Mouse (Mus musculus): ENCODE data around the gene Pbx1. TPM values are rescaled to one million over a fixed set of nuclear protein-coding genes. Genes with fewer than 3 reads are reported as not detected.

Gene Pbx1
- total RNA-seq, 2 experiments from 2014 or later, result 117 to 118 TPM

DNA sequence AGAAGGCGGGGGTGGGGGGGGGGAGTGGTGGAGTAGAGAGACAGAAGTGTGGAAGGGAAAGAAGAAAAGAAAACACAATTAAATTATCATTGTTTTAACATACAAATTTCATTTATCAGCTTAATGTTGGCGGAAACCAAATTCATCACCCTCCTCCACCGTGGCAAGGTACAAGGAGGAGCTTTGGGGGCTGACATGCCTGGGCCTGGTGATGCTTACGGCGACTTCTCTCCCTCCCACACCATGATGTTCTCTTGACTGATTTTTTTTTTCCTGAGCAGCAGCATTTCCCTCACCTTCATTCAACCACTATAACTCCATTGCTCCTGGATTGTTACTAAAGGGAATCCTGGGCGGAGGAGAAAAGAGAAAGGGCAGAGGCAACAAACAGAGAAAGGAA, 89.8 kb downstream of the Pbx1 start:
- DNase-seq, result no peak

DNA sequence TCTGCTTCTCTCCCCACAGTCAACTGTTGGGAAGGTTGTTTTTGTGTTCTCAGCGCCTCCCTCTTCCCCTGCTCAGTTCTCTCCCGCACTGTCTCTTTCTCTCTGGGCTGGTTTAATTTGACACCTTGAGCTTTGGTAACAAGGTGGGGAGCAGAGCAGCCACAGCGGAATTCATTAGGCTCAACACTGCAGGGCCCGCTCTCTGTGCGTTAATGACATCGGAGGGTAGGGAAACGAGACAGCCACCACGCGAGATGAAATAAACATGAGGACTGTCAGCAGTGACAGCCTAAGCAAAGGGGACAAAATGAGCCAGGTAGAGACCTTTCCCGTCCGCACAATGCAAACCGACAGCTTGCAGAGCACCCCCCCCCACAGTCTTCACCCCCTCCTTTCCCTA, 90.2 kb downstream of the Pbx1 start:
- no peak for DNase-seq

DNA sequence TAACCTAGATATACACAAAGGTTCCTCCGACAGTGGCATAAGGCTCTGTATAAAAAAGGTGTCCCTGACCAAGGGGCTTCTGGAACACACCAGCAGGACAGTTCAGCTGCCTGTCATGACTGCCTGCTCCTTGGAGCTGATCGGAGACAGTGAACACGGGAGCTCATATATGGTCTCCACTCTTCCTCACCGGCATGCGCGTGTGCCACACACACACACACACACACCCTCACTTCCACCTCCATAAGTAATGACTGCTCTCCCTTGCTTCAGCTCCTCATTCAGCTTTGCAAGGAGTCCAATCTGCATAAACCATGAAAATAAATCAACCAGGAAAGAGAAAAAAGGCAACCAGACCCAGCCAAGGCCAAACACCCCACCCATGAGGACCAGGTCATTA, 90.7 kb downstream of the Pbx1 start:
- no peak for DNase-seq

DNA sequence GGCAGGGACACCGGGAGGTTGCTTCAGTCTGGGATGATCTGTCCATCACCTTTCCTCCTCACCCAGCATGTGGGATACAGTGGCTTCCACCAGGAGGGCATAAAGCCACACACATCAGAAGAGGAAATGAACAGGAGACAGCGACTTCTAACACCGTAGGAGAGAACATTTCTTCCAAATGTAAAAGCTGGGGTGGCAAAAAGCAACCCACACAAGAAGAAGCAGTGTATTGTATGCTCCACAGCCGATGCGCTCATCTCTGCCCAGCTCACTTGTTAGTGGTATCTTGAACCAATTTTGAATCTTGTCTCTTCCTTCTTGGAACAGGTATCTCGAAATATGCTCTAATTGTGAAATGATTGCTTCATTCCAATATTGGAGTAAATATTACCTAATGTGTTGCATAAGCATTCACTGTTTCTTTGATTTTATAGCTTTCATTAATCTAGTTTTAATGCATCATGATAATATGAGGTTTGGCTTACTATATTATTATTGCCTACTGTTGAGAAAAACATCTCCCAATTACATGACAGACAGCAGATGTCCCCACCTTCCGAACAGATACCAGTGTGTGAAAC, 95.7 kb downstream of the Pbx1 start:
- no peak for DNase-seq

DNA sequence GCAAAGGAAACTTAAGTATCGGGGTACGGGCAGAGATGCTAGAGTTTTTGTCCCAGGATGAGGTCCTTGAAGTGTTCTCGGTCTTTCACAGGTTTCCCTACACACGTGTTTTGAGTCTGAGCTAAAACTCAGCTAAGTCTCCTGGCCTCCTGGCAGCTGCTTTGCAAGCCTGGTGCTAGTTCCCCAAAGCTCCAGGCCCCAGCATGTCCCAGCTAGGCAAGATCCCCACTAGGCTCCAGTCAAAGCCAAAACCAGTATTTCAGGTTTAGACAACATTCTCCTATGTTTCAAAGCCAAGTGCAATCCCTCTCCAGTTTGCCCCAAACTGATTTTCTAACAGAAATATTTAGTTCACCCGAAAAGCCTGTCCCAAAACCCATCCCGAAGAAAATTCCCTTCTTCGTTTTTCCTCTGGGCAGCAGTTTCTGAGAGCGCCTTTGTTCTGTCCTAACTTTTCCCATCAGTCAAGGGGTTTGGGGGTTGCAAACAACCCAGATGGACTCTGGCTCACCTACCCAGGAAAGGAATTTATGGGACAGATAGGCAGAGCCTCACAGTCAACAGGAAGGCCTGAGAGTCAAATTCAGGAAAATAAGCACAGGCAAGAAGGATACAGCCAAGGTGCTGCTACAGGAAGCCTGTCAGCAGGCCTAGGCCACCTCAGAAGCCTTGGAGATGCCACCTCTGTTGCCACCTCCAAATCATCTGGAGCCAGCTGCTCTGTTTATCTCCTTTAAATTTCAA, 97.1 kb downstream of the Pbx1 start:
- no peak for DNase-seq

DNA sequence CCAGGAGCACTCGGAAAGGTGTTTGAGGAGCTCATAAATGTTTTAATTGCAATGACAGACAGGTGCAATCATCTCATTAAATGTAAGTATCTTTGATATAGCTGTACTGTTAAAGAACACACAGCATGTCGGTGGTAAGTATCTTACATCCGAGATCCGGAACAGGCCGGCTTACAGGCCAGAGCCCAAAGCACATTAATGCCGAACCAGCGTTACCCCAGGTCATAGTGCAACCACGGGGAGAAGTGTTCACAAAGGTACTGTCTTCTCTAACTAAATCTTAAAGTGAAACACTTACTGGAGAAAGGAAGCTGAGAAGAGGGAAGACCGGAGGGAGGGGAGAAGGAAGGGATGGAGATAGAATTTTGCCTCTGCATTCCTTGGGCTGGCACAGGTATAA, 100.0 kb downstream of the Pbx1 start:
- no peak for DNase-seq

DNA sequence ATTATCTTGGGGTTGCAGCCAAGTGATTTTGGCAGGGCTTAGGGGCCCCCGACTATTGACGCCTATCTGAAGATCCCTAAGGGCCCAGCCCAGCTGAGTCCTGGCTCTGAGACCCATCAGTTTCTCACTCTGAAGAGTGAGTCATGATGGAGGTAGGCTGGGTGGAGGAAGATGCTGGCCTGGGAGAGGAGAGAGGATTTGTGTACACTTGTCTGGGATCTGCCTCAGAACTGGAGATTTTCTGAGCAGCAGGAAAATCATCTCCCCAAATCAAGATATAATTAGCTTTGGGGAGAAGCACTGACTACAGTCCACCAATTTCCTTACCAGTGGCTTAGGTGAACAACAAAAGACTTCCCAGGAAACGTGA, 103.8 kb downstream of the Pbx1 start:
- no peak for DNase-seq

DNA sequence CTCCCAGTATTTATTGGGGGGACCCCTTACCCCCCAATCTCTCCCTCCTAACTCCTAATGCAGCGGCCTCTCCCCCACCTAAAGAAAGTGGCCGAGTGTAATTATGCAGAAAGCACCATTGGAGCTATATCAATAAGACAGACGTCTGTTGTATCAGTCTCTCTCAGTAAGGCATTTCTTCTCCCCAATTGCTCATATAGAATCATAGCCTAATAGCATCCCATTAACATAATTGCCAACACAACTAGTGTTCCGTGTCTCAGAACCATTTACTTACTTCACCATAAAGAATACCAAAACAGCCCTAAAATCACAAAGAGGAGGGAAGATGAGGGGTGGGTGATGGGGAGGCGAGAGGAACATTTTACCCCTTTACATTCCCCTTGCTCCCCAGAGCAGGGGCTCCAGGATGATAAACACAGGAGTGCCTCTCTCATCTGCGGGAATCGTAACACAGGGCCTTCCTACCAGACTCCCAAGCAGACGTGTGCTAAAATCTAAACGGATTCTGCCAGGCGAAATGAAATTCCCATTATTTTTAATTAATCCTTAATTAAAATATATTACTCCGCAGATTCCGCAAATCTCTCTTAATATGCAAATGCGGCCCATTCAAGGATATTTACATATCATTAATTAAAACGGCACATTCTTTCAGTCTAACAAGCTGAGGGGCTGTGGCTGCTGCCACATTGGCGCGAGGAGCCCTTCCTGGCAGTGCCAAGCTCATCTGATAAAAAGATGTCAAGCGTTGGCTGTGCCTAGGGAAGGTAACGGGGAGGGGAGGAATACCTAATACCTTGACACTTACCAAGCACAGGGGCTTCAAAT, 104.5 kb downstream of the Pbx1 start:
- no peak for DNase-seq

DNA sequence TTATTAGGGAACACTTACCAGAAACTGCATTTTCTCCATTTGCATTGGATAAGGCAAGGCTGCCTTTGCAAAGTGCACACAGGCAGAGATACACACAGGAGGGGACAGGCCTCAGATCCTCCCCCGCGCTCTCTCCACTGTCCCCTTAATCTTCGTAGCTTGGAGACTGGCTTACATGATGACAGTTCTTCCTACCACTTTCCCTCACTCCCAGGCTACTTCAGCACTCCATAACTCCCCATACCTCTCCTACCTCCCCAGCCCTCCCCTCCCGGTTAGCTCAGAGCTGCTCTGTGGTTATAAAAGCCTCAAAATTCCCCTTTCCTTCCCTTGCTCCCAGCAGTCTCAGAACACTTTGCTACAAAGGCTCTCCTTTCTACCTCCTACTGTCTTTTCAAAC, 106.3 kb downstream of the Pbx1 start:
- DNase-seq, result no peak

DNA sequence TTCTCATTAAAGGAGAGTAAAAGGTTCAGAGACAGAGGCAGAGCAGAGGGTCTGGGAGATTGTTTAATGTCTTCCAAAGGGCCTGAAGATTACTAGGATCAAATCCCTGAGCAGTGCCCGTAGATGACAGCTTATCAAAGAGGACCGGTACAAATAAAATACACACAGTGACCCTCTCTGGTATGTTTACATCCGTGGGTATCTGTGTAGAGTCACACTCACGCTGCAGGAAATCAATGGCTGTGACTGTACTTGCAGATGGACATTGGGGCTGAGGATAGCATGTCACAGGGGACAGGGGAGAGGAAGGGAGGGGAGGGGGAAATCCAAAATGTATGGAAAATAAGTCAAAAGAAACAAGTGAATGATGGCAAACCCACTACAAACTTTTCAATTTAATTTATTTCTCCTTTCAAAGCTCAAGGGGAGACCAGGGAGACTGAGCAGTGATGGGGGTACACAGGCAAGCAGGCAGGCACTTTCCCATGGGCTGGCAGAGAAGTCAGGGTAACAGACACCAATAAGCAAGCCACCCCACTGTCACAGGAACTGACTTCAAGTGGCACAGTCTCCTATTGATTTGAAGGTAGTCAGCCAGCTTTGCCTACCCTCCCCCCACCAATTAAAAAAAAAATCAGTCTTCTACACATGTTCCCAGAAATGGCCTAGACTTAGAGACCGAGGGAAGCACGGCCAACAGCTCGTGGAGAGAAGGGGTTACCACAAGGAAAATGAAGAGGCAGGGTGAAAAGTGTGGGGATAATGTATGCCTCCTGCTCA, 107.6 kb downstream of the Pbx1 start:
- DNase-seq, result no peak

DNA sequence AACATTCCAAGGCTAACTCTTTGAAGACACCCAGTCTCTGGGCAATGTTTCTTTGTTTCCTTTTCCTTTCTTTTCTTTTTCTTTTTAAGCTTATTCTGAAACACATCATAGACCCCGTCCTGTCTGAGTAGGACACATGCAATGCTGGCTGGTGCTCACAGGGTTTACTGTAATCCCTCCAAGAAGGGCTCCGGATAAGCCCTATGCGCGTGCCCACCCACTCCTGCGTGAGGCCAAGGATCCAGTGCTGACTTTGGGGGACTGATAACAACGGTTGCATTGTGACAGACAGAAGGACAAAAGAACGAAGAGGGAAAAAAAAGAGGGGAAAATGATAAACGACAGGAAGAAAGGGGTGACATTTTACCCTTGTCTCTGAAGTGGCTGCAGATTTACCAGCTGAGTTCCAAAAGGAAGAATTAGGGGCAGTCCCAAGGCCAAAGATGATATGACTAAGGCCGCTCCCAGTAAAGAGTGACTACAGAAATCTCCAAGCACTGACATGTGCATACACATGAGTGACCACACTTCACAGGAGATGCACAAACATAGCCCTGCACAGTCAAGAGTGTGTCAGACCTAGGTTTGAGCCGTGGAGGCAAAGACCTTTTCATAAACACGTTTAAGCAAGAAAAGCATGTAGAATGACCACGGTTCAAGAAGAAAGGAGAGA, 108.5 kb downstream of the Pbx1 start:
- DNase-seq, result no peak

DNA sequence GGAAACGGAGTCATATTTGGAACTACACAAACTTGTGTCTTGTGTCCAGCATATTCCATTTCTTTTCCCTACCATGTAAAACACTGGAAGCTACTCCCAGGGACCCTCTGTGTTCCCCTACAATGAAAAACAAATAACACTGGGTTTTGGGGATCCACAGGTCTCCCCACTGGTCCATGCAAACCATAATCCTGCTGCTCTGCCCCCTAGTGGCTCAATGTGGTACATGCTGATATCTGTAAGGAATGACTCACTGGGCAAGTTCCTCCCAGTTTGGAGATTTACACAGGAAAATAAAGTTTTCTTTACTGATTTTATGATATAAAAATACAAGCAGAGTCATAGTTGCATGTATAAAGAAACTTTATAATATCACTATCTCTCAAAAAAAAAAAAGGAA, 109.2 kb downstream of the Pbx1 start:
- no peak for DNase-seq

DNA sequence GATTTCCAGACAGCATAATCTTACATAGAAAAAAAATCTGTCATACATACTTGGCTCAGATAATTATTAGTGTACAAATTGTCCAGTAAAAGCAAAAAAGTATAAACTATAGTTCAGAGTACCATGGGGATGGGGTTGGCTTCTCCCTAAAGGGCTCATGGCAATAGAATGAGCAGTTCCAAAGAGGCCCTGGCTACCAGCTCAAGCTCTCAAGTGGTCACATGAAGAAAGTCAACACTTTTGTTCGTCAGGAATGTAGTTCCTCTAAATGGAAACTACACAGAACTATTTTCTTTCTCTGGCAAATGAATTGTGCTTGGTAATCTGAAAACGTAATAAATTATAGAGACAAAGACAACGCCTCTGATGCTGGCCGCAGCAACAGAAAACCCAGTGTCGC, 112.4 kb downstream of the Pbx1 start:
- no peak for DNase-seq

DNA sequence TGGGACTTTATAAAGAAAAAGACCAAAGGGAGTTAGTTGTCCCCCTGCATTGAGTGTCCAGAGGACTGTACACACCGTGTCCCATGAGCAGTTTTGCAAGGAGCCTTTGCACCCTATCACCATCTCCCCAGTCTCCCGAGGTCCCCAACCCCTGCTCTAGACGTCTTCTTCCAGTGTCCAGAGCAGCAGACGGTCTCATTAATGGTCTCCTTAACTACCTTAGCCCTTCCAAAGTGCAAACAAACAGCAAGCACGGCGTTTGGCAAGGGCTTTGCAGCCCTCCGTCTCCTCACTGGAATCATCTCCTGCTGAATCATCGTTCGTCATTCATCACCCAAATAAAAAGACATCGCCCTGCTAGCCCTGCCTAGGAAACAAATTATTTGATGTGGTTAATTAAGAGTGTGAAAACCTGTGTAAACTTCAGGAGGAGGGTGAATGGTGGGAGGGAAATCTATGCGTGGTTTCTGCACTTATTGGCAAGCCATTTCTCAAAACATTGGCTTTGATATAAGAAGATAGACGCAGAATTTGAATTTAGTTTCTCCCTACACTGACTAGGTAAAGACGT, 113.1 kb downstream of the Pbx1 start:
- DNase-seq, result no peak

DNA sequence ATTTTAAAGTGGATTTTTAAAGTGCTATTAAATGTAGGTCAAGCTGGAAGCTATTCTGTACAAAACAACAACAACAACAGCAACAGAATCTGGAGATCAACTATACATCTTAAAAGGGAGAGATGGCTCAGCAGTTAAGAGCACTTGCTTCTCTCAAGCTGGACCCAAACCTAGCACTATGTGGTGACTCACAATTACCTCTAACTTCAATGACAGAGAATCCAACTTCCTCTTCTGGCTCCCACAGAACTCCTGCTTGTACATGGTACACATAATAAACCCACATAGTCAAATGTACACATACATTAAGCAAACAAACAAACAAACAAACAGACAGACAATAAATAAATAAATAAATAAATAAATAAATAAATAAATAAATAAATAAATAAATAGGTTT, 118.3 kb downstream of the Pbx1 start:
- no peak for DNase-seq

DNA sequence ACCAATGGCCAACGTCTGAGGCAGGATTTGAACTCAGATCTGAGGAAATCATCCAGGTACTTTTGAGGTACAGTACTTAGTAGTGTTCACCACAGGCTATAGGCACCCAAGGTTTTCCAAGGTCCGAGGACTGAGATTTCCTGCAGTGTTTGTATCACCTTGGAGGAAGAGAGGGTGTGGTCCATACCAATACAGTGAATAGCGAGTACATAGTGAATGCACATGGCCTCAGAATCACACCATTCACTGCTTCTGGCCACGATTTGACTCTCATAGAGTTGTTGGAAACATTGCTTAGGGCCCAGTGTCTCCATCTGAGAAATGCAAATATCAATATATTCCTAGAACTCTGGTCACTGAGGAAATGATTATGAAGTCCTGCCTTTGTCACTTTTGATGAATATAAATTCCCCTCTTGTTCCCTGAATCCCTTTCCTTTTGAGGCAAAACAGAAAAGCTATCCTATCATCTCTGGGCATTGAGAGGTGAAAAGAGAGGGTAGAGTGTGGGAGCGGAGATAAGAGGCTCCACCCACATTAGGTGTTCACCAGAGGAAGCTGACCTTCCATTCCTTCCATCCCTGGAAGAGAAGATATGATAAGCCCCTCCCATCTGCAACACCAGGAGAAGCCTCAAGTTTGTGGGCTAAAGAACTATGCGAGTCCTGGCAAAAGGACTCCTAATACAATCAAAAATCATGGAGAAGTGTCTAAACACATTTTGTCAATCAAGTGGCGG, 119.2 kb downstream of the Pbx1 start:
- DNase-seq, result no peak

DNA sequence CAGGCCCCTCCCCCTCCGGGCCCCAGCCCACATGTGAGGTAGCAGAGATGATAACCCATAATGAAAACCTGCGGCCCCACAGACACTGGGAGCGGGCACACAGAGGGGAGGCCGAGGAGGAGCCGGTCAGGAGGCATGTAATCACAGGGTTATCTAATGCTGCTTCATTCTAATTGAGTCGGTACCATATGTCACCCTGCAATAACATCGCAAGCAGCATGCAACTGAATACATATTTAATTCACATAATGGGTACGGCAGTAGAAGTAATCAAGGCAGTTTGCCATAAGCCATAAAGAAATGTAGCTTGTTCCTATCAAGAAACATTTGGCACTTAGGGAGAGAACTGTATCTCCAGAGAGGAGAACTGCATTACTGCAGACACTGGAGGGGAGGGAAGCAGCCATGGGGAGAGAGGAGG, 123.0 kb downstream of the Pbx1 start:
- DNase-seq, result no peak

DNA sequence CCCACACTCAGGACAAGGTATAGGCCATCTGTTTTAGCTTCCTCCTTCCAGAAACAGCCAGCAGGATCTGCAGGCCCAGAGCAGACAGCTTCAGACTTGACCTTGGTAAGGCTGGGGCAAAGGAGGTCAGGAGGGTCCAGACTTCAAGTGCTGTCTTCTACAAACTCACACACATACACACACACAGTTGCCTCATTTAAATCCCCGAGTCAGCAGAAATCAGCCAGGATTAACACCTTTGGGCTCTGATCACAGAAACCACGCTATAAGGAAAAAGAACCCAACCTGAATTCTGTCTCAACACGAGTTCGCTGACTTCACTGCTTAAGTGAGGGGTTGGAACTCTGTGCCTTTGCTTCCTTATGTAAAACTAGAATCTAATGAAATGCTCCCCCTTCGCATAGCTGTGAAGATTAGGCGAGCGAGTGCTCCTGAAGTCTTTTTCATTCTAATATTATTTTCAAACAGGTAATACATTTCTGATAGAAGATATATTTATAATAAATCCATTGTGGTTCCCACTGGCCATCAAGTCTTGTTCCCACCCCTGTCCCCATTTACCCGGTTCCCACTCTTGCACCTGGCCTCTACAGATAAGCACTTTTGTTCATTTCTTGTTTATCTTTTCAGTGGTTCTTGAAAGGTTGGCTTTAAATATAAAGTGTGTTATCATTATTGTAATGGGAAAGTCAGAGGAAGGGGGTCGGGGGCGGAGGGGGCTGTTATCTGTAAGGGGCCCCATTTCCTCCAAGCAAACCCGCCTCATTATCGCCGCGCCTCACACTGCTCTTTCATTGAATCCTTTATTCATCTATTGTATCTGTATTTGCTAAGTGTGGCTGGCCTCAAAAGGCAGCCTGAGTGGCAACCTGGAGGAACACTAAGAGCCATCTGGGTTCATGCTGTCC, 124.5 kb downstream of the Pbx1 start:
- no peak for DNase-seq

DNA sequence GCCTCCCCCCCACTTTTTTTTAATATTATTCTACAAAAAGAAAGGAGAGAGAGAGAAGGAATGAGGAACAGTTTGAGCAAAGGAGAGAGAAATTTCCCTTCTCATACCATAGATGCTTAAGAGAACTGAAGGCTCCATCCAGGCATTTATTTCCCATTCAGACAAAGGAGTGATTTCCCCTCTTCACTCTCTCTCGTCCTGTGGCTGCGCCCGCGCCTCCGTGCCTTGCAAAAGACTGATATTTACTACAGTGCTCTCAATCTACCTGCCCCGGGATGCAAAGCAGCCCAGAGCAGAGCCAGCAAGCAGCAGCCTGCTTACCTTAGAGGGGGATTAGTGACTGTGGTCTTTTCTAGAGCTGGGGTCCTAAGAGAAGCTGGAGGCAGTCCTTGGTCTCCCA, 131.6 kb downstream of the Pbx1 start:
- DNase-seq, result no peak

DNA sequence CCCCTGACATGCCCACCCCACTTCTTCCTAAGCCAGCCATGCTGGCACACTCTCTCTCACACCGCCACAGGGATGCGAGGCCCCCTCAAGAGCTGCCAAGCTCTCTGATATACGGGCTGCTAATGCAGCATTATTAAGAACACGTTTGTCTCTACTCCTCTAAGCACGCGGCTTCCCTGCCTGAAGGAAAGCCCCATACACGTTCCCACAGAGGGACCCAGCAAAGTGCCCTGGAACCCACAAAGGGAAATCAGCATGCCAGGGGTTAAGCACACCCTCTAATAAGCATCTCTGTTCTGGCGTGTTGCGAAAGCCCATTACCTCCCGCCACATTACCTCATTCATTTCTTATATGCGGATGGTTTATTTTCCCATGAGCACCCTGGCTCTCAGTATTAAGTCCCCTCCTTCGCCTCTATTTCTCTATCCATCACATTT, 132.1 kb downstream of the Pbx1 start:
- no peak for DNase-seq

Measured in layer of hippocampus, postnatal 36 days (tissue).